Mouse (Mus musculus) embryonic facial prominence, embryonic 15.5 days (tissue): ENCODE results near the gene Pi4kb. TPM values are rescaled to one million over a fixed set of nuclear protein-coding genes. Genes with fewer than 3 reads are reported as not detected.
"Not testable (repeated sequence)": the region's sequence is repeated elsewhere in the genome, so short reads cannot be mapped to it uniquely, and the experiment has no call there.

Experiments
- ATAC-seq: fragments of 200-750 bp; cut with Nextera tagmentation; 2 replicates; pipeline ENCODE4 v1.8.0; 2017; ENCODE audit warnings: low read depth, moderate TSS enrichment; ENCODE audit not compliant: insufficient number of reproducible peaks, low FRiP score, low TSS enrichment
- H3K27ac ChIP-seq: fragments of 300-500 bp; sonication (generic); replicated peaks from 2 replicates; pipeline ENCODE4 v1.5.1; 2015; ENCODE audit warnings: mild to moderate bottlenecking, inconsistent platforms
- H3K27me3 ChIP-seq: fragments of 300-500 bp; sonication (generic); 2 replicates; pipeline ENCODE4 v1.6.1; 2015; ENCODE audit warnings: inconsistent platforms
- H3K36me3 ChIP-seq: fragments of 300-500 bp; sonication (generic); 2 replicates; pipeline ENCODE4 v1.6.1; 2015; ENCODE audit warnings: mild to moderate bottlenecking, inconsistent platforms
- H3K4me1 ChIP-seq: fragments of 300-500 bp; sonication (generic); 2 replicates; pipeline ENCODE4 v1.6.1; 2015; ENCODE audit warnings: inconsistent platforms
- H3K4me2 ChIP-seq: fragments of 300-500 bp; sonication (generic); replicated peaks from 2 replicates; pipeline ENCODE4 v1.6.1; 2015; ENCODE audit warnings: mild to moderate bottlenecking, inconsistent platforms
- H3K4me3 ChIP-seq: fragments of 300-500 bp; sonication (generic); replicated peaks from 2 replicates; pipeline ENCODE4 v1.5.1; 2015; ENCODE audit warnings: mild to moderate bottlenecking, inconsistent platforms
- H3K9ac ChIP-seq: fragments of 300-500 bp; sonication (generic); 2 replicates; pipeline ENCODE4 v1.6.1; 2015; ENCODE audit warnings: inconsistent platforms
- H3K9me3 ChIP-seq: fragments of 300-500 bp; sonication (generic); replicated peaks from 2 replicates; pipeline ENCODE4 v1.6.1; 2016; ENCODE audit warnings: inconsistent platforms
- WGBS: fragments of 180-500 bp; shearing (Covaris S2); methylation state at CpG from one replicate; pipeline ENCODE4 v1.1.7; 2015; 5-methylcytosine and 5-hydroxymethylcytosine counted together
- polyA plus RNA-seq: library from polyadenylated mRNA; unstranded; fragments of >200 nt; fragmentation: Nextera tagmentation; extraction: Ambion mirVana; gene quantifications from 2 replicates; pipeline ENCODE4 v1.2.1, GENCODE M21; 2015

The Pi4kb gene
- polyA plus RNA-seq, result 24.3 and 29.0 TPM in 2 replicates

DNA sequence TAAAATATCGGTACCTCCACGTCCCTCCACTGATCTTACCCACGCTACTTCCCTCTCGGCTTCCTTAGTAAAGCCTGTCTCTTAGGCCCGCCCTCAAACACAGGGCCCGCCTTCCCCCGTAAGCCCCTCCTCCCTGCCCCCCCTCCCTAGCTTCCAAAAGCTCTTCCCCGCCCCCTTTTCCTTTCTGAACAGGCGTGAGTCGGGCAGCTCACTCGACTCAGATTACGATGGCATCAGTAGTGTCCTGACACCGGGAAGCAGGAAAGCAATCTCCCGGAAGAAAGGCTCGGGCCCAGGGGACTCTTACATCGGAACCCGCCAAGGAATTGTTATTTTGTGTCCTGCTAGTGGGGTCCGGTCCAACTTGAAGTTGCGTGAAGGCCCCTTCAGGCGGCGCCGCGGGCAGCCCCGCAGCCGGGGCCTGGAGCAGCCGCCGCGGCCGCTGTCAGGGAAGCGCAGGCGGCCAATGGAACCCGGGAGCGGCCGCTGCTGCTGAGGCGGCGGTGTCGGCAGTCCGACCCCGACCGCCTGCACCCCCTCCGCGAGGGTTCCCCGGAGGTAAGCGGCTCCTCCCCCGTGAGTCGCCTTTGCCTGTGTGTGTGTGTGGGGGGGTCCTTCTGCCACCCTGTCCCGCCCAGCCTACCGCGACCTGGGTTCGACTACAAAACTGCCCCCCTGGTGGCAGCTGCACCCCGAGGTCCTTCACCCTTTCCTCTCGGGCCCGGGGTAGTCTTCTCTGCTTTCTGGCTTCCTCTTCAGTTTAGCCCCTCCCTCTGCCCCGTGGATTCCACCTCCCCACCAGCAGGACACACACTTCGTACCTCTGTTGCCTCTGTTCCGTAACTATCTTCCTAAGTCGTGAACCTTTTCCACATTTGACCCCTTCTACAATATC lies at the start of gene Pi4kb:
Gene Pi4kb, plus strand, starts transcription at position 204 of the 895 bp plus-strand sequence.
- Histone ChIP-seq H3K27me3 (no peaks in the 10 kb centered on the region), H3K27ac (peak within 1 kb of the TSS; percentile 94), H3K9me3 (no peaks in the 10 kb centered on the region), H3K9ac (peak within 1 kb of the TSS; percentile 88), H3K36me3 (peaks cover 12% of the 10 kb centered on the region), H3K4me2 (peak within 1 kb of the TSS; percentile 73), H3K4me1 (peaks cover 16% of the 10 kb centered on the region), H3K4me3 (peak within 1 kb of the TSS; percentile 98)
- WGBS, result under 1% methylated on average over 57 of the region's 57 CpGs
- ATAC-seq, result peak; percentile 94

DNA sequence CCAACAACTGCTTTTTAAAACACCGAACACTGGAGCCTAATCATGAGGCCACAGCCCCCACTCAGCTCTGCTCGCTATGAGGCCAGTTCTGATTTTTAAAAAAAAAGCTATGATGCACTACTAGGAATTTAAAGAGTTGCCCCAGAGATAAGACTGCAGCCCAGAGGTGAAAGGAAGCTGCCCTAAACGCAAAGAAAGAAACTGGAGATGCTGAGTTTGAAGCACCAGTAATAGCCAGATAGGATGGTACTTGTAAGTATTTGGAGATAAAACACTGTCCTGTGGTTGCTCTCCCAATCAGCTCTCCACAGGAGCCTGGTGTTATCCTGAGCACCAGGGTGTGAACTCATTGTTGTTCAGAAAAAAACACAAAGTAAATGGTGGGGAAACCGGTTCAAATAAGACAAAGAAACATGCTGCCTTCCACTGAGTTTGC lies 48.2 kb upstream of the Pi4kb start:
- not testable (repeated sequence) for H3K27ac ChIP-seq, H3K4me1 ChIP-seq, H3K27me3 ChIP-seq, H3K9ac ChIP-seq, H3K4me3 ChIP-seq, H3K36me3 ChIP-seq, H3K4me2 ChIP-seq, ATAC-seq, H3K9me3 ChIP-seq
- WGBS, result 42% methylated on average over 4 of the region's 4 CpGs

DNA sequence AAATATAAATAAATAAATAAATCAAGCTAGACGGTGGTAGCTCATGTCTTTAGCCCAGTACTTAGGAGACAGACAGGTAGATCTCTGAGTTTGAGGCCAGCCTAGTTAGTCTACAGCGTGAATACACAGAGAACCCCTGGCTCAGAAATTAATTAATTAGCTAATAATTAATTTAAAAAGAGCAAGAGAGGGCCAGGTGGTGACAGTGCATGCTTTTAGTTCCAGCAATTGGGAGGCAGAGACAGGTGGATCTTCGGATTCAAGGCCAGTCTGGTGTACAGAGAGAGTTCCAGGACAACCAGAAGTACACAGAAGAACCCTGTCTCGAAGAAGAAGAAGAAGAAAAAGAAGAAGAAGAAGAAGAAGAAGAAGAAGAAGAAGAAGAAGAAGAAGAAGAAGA lies 45.6 kb upstream of the Pi4kb start:
- peaks cover 11% of the 10 kb centered on the region for H3K4me1 ChIP-seq
- H3K27ac ChIP-seq, H3K4me3 ChIP-seq, H3K9me3 ChIP-seq, H3K36me3 ChIP-seq, H3K4me2 ChIP-seq, H3K27me3 ChIP-seq, H3K9ac ChIP-seq, ATAC-seq: not testable (repeated sequence)
- WGBS, result 88% methylated on average over 4 of the region's 4 CpGs

DNA sequence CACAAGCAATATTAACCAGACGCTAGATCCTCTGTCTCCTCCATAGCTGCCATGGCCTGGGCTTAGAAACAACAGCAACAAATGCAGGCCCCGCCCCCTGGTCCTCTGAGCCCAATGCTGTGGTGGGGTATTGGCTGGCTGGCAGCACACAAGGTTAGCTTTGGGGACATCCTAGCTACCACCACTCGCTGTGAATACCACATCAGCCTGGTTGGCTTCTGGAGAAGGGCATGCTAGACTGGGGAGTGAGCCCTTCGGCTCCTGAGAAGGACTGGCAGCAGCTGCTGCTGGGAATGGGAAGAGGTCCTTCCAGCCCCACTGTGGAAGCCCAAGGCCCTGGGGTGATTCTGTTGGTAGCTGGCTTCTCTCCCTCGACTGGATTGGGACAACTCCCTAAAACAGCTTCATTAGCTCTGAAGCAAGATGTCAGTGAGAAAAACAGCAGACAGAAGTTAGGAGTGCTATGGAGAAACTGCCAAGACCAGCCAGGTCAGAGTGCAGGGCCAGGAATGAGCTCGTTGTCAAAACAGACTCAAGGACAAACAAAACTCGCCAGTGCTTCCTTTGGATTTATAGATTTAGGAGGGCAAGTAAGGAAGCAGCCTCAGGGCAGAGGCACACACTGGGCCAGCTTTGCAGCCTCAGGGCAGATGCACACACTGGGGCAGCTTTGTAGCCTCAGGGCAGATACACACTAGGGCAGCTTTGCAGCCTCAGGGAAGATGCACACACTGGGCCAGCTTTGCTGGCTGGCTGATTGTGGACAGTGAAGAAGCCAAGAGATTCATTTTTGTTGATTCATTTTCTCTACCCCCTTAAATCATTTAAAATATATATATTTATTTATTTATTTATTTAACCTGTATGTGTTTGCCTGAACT lies 43.9 kb upstream of the Pi4kb start:
- H3K4me2 ChIP-seq, H3K27me3 ChIP-seq: not testable (repeated sequence)

DNA sequence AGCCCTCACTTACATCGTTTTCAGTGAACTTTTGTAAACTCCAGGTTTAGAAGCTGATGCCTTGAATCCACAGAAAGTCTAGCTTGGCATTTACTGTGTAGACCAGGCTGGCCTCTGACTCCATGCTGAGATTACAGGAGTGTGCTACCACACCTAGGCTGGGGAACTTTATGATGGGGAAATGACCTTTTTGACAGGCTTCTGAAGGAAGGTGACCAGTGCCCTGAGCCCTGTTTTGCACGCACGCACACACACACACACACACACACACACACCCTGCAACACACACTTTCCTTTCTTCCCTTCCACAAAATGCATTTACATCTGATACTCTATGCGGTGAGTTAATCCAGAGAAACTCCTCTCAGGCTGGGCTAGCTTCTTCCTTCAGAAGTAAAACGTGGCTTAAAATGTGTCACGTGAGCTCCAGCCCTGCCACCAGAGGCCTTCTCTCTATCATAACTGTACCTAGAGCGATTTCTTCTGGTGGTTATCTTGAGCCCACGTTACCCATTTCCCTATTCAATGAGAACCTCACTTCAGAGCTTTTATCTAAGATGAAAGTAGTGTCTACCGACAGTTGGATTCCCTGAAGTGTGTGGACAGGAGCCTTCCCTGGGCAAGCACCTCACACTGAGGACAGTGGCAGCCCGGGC lies 43.0 kb upstream of the Pi4kb start:
- WGBS, result 74% methylated on average over 10 of the region's 10 CpGs
- not testable (repeated sequence) for H3K4me2 ChIP-seq, H3K27me3 ChIP-seq, H3K27ac ChIP-seq, H3K4me3 ChIP-seq, ATAC-seq, H3K9ac ChIP-seq, H3K36me3 ChIP-seq, H3K9me3 ChIP-seq
- peaks cover 11% of the 10 kb centered on the region for H3K4me1 ChIP-seq

More for the DNA sequence above, 43.9 kb upstream of the Pi4kb start:
- H3K27ac ChIP-seq, H3K9ac ChIP-seq, H3K4me3 ChIP-seq, ATAC-seq, H3K9me3 ChIP-seq, H3K36me3 ChIP-seq: not testable (repeated sequence)
- peaks cover 11% of the 10 kb centered on the region for H3K4me1 ChIP-seq
- 42% methylated on average over 7 of the region's 7 CpGs for WGBS

GRCm38 (mm10) chr3:94932279-94932678 lies 42.3 kb upstream of the Pi4kb start:
- not testable (repeated sequence) for H3K27me3 ChIP-seq, H3K4me3 ChIP-seq, H3K9ac ChIP-seq, H3K4me2 ChIP-seq, H3K36me3 ChIP-seq, H3K9me3 ChIP-seq
- ATAC-seq, result peak; percentile 32; the same call in 1 of the 2 replicates
- WGBS, result 46% methylated on average over 2 of the region's 2 CpGs
- peak overlapping the region; percentile 85 for H3K27ac ChIP-seq
- peaks cover 11% of the 10 kb centered on the region for H3K4me1 ChIP-seq

DNA sequence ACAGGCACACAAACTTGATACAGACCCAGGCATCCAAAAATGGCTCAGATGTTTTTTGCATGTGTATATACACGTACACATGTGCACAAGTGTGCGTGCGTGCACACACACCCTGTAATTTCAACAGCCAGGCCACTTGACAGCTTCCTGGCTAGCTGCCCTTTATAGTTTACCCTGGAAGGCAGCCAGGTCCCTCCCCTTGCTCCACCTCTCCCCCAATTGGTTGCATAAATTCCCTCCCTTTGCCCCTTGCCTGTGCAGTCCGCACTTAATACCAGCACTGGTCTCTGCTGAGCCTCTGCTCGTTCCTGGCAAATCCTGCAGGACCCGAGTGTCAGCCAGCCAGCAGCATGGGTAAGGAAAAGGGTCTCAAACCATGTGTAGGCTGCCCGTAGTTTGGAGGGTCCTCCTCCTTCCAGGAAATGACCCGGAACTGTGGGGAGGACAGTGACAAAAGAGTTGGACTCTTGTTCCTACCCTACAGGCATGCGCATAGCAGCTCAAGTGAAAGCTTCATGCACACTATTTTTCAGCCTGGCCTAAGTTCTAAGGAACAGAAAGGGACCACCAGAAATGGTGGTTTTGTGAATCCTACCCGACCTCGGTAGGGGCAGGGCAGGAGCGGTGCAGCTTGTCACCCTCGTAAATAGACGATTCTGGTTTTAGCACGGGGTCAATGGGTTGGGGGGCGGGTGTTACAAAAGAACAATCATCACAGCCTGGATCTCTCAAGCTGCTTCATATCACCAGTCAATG lies 41.5 kb upstream of the Pi4kb start, which contains the start of gene Selenbp1:
Gene Selenbp1, plus strand, starts transcription at position 248 of the 756 bp plus-strand sequence.
- Histone ChIP-seq H3K36me3 (no peaks in the 10 kb centered on the region), H3K4me1 (peaks cover 11% of the 10 kb centered on the region), H3K4me2 (peak within 1 kb of the TSS; percentile 49), H3K9ac (no peak within 1 kb of the TSS), H3K4me3 (peak within 1 kb of the TSS; percentile 37), H3K27me3 (no peaks in the 10 kb centered on the region), H3K27ac (peak within 1 kb of the TSS; percentile 85), H3K9me3 (no peaks in the 10 kb centered on the region)
- ATAC-seq, result peak; percentile 78
- 23% methylated on average over 16 of the region's 16 CpGs for WGBS

DNA sequence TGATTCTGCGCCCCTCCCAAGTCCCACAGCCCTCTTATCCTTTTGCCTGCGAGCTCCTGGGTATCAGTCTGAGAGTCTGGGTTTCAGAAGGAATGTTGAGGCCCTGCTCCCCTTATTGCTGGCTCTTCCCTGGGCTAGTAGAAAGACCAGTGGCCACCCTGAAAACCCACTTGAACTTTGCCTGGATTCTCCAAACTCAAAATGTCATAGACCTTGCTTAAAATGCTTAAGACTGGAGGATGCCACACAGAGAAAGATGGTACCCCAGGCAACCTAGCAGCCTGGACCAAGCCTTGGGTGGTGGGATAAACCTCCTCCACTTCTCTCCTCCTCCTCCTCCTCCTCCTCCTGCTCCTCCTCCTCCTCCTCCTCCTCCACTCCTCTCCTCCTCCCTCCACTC lies 40.9 kb upstream of the Pi4kb start:
- H3K36me3 ChIP-seq, H3K9ac ChIP-seq, H3K9me3 ChIP-seq, H3K27me3 ChIP-seq, H3K27ac ChIP-seq, H3K4me2 ChIP-seq, H3K4me3 ChIP-seq, ATAC-seq: not testable (repeated sequence)
- no CpG with 5 or more reads among the region's 2 CpGs for WGBS
- H3K4me1 ChIP-seq, result peaks cover 11% of the 10 kb centered on the region

DNA sequence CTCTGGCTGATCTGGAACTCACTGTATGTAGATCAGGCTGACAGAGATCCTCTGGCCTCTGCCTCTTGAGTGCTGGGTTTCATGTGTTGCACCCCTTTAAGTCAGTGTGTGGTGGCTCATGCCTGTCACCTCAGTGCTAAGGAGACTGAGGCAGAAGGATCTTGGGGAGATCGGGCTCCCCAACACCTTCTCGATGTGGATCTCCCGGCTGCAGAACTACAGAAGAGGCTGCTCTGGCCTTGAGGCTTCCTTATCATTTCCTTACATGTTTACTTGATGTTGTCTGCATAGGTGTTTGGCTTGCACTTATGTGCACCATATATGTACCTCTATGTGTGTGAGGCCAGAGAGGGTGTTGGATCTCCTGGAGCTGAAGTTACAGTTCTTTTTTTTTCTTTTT lies 40.0 kb upstream of the Pi4kb start:
- H3K36me3 ChIP-seq, H3K9ac ChIP-seq, H3K27ac ChIP-seq, H3K9me3 ChIP-seq, ATAC-seq, H3K4me2 ChIP-seq, H3K4me3 ChIP-seq, H3K27me3 ChIP-seq: not testable (repeated sequence)
- 93% methylated on average over 3 of the region's 3 CpGs for WGBS
- H3K4me1 ChIP-seq, result peaks cover 11% of the 10 kb centered on the region

DNA sequence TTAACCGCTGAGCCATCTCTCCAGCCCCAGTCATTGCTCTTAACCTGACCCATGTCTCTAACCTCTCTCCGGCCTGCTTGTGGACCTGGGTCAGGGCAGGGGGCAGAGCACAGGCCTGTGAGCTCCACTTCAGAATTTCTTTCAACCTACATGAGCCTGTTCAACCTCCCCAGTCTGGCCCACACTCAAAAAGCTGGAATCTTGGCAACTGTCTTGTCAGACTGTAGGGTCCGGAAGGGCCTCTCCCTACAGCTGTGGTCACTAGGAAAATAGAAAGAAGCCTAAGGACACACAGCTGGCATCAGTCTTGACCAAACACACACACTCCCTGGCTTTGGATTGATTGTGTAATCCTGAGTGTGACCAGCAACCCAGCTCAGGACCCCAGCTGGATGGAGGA lies 39.2 kb upstream of the Pi4kb start:
- peaks cover 11% of the 10 kb centered on the region for H3K4me1 ChIP-seq
- ATAC-seq, H3K36me3 ChIP-seq, H3K4me2 ChIP-seq, H3K9me3 ChIP-seq, H3K9ac ChIP-seq, H3K4me3 ChIP-seq, H3K27ac ChIP-seq, H3K27me3 ChIP-seq: not testable (repeated sequence)
- 82% methylated on average over 3 of the region's 3 CpGs for WGBS
